Comparison of ENCODE assay signal across 25 mouse cellular contexts in the genomic region with DNA sequence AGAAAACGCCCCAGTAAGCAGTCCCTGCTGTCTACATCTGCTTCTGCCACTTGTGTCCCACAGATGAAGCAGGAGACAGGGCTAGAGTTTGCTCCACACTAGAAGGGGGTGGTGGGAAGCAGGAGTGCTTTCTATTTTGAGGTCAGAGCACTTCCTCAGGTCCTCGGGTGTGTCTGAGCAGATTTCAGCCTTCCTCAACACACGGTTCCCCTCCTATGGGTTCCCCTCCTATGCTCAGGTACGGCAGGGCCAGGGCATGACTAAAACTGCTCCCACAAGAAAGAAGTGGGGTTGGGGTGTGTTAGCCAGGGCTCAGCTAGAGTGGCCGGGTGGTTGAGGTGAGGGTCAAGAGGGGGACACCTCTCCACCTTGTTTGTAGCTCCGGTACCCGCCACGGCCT. TPM values are rescaled to one million over a fixed set of nuclear protein-coding genes. Genes with fewer than 3 reads are reported as not detected.
DNase-seq lines count a peak whose midpoint lies in the region; ATAC-seq lines count a peak whose summit lies in the region.
"Had no signal": no experiment of that assay in that cellular context is flagged by ENCODE, and none has a peak within 500 bp of the region (broad histone marks: within the 10 kb centered on the region; RNA-seq: fewer than 3 reads in every experiment).

No protein-coding gene starts in this region.

- H3K4me1 ChIP-seq in heart, embryonic 11.5 days (ENCODE audit: control insufficient read depth, insufficient read depth, low read length), result no peaks in the 10 kb centered on the region
- H3K4me1 ChIP-seq in midbrain, embryonic 16.5 days (ENCODE audit: control insufficient read depth, insufficient read depth, low read length), result no peaks in the 10 kb centered on the region
- H3K4me1 ChIP-seq: embryonic facial prominence, embryonic 13.5 days; embryonic facial prominence, embryonic 15.5 days; forebrain, embryonic 13.5 days; forebrain, embryonic 15.5 days had no signal

- 72% methylated on average over 8 of the region's 8 CpGs for WGBS in heart, embryonic 11.5 days (ENCODE audit: insufficient replicate concordance)
- 87% methylated on average over 8 of the region's 8 CpGs for WGBS in midbrain, embryonic 16.5 days

- no peak overlapping the region for H3K27ac ChIP-seq in heart, embryonic 11.5 days (ENCODE audit: low read depth, low read length)
- no peak overlapping the region for H3K27ac ChIP-seq in midbrain, embryonic 16.5 days (ENCODE audit: low read length)
- H3K27ac ChIP-seq: embryonic facial prominence, embryonic 13.5 days; embryonic facial prominence, embryonic 15.5 days; forebrain, embryonic 13.5 days; forebrain, embryonic 15.5 days had no signal

- intact Hi-C loops in gastrocnemius, postnatal 14 days (cut with DNase I; ENCODE audit: low total_unique reads), result no loop called here

- no peaks in the 10 kb centered on the region for H3K27me3 ChIP-seq in heart, embryonic 11.5 days (ENCODE audit: control insufficient read depth, insufficient read depth, low read length)
- H3K27me3 ChIP-seq in midbrain, embryonic 16.5 days (ENCODE audit: control insufficient read depth, insufficient read depth, low read depth, low read length), result no peaks in the 10 kb centered on the region
- H3K27me3 ChIP-seq: embryonic facial prominence, embryonic 13.5 days; embryonic facial prominence, embryonic 15.5 days; forebrain, embryonic 13.5 days; forebrain, embryonic 15.5 days had no signal

- ATAC-seq in heart, embryonic 11.5 days (replicated peaks; ENCODE audit: insufficient number of reproducible peaks, low FRiP score, low TSS enrichment), result no peak
- peak; percentile 25; the same call in 1 of the 2 replicates for ATAC-seq in granulocyte monocyte progenitor cell, adult 5-6 weeks (replicated peaks; ENCODE audit: poor library complexity, severe bottlenecking)
- ATAC-seq in midbrain, embryonic 16.5 days, result no peak
- ATAC-seq: forebrain, embryonic 13.5 days; forebrain, embryonic 15.5 days; forebrain, postnatal 0 days had no signal

- no peak overlapping the region for H3K4me2 ChIP-seq in heart, embryonic 11.5 days
- H3K4me2 ChIP-seq in midbrain, embryonic 16.5 days (ENCODE audit: low read length), result no peak overlapping the region
- H3K4me2 ChIP-seq: embryonic facial prominence, embryonic 13.5 days; embryonic facial prominence, embryonic 15.5 days; forebrain, embryonic 13.5 days; forebrain, embryonic 15.5 days had no signal

- no peaks in the 10 kb centered on the region for H3K9me3 ChIP-seq in heart, embryonic 11.5 days (replicated peaks; ENCODE audit: control insufficient read depth, low read length)
- H3K9me3 ChIP-seq in midbrain, embryonic 16.5 days (replicated peaks; ENCODE audit: control insufficient read depth, low read length, poor library complexity, severe bottlenecking), result no peaks in the 10 kb centered on the region
- H3K9me3 ChIP-seq: embryonic facial prominence, embryonic 13.5 days; embryonic facial prominence, embryonic 15.5 days; forebrain, embryonic 13.5 days; forebrain, embryonic 15.5 days had no signal

- no peak overlapping the region for H3K9ac ChIP-seq in heart, embryonic 11.5 days (ENCODE audit: low read depth, low read length)
- no peak overlapping the region for H3K9ac ChIP-seq in midbrain, embryonic 16.5 days (ENCODE audit: low read depth, low read length)
- H3K9ac ChIP-seq: embryonic facial prominence, embryonic 13.5 days; embryonic facial prominence, embryonic 15.5 days; forebrain, embryonic 13.5 days; forebrain, embryonic 15.5 days; forebrain, postnatal 0 days had no signal

- no peak overlapping the region for H3K4me3 ChIP-seq in heart, embryonic 11.5 days (ENCODE audit: low read depth, low read length)
- no peak overlapping the region for H3K4me3 ChIP-seq in midbrain, embryonic 16.5 days (ENCODE audit: low read depth, low read length)
- H3K4me3 ChIP-seq: embryonic facial prominence, embryonic 13.5 days; embryonic facial prominence, embryonic 15.5 days; erythroblast, embryonic 14.5 days; forebrain, embryonic 13.5 days; forebrain, embryonic 15.5 days had no signal

- H3K36me3 ChIP-seq in heart, embryonic 11.5 days (ENCODE audit: control insufficient read depth, insufficient read depth, low read length), result no peaks in the 10 kb centered on the region
- no peaks in the 10 kb centered on the region for H3K36me3 ChIP-seq in midbrain, embryonic 16.5 days (ENCODE audit: control insufficient read depth, insufficient read depth, low read length)
- H3K36me3 ChIP-seq: embryonic facial prominence, embryonic 13.5 days; embryonic facial prominence, embryonic 15.5 days; forebrain, embryonic 15.5 days had no signal

- peak; percentile 78 for DNase-seq in heart, adult 11 months
- DNase-seq in A20 (ENCODE audit: low read depth, low spot score), result peak; percentile 59
- no peak for DNase-seq in gastrocnemius, postnatal 14 days
- DNase-seq: adrenal gland, adult 2 months; adrenal gland, postnatal 10 days; adrenal gland, postnatal 25 days; cerebellum, adult 11 months; cerebellum, adult 18-20 months; cerebellum, adult 8-10 months; cerebellum, adult 9-11 months; cerebellum, postnatal 14 days; cerebellum, postnatal 36 days; embryo, embryonic 11 days; forebrain, postnatal 0 days had no signal

RNA-seq across cellular contexts. Expression of a gene that starts 28.2 kb away (rescaled TPM):
- 1.1 and 1.2 TPM in 2 replicates for polyA plus RNA-seq in heart, embryonic 11.5 days (2014; fragmentation: Nextera tagmentation; extraction: Ambion mirVana)
- not detected in 2 replicates for total RNA-seq in granulocyte monocyte progenitor cell, adult 5-6 weeks (2014; fragmentation: Nextera tagmentation)
- not detected in 2 replicates for total RNA-seq in granulocyte monocyte progenitor cell, adult 5-6 weeks (2017)
- polyA plus RNA-seq in midbrain, embryonic 16.5 days (2015; fragmentation: Nextera tagmentation; extraction: Ambion mirVana), result 0.51 and 0.56 TPM in 2 replicates
- under 1 TPM; 0.51 to 0.58 TPM for total RNA-seq in gastrocnemius, postnatal 14 days (2021)
- total RNA-seq: common myeloid progenitor, adult 5-6 weeks; MEL had no signal
- polyA plus RNA-seq: C2C12; erythroblast, embryonic 14.5 days had no signal

RNA-seq across cellular contexts. Expression of a gene that starts 36.2 kb away (rescaled TPM):
- 262 and 263 TPM in 2 replicates for polyA plus RNA-seq in heart, embryonic 11.5 days (2014; fragmentation: Nextera tagmentation; extraction: Ambion mirVana)
- total RNA-seq in granulocyte monocyte progenitor cell, adult 5-6 weeks (2014; fragmentation: Nextera tagmentation), result 152 and 169 TPM in 2 replicates
- total RNA-seq in granulocyte monocyte progenitor cell, adult 5-6 weeks (2017), result 206 and 241 TPM in 2 replicates
- polyA plus RNA-seq in midbrain, embryonic 16.5 days (2015; fragmentation: Nextera tagmentation; extraction: Ambion mirVana), result 248 and 250 TPM in 2 replicates
- 100 to 1,000 TPM; 144 to 162 TPM for total RNA-seq in gastrocnemius, postnatal 14 days (2021)
